Mouse (Mus musculus) c-Kit-negative CD71-positive TER-119-positive erythroid progenitor cells, embryonic 14.5 days (primary cell): ENCODE data around the gene Gpc5.

Experiments
- DNase-seq: peaks from one replicate; pipeline ENCODE4 v3.0.0-alpha.2; 2013; ENCODE audit warnings: low read depth, low spot score

Gene Gpc5

DNA sequence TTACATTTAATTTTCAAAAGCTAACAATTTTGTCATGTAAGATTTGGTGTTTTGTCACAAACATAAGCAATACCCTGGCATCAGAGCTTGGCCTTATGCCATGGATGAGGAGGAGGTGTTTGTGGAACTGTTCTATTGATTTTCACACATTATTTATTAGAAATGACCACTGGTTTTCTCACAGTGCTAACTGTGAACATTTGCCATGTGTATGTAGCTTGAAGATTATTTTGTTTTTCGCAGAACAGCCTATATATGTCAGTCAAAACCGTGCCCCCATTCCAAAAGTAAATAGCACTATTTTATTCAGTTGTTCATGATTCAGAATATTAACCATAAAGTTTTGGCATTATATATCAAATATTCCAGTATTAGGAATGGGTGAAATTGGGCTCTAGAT, 1216.5 kb downstream of the Gpc5 start:
- no peak for DNase-seq

DNA sequence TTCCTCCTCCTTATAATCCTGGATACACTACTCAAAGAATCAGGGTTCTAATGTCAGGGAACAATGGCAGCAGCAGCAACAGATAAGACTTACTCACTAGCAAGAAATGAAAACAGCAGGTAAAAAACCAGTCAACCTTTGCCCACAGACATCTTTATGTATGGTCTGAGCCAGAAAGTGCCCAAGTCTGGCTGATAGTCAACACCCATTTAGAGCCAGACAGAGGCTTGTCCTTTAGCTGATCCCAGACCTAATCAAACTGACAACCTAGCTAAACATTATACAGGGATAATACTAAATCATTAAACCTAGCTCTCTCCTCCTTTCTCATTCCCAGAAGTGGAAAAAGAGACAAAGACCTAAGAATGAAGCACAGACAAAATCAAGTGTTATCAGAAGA, 1225.5 kb downstream of the Gpc5 start:
- no peak for DNase-seq

DNA sequence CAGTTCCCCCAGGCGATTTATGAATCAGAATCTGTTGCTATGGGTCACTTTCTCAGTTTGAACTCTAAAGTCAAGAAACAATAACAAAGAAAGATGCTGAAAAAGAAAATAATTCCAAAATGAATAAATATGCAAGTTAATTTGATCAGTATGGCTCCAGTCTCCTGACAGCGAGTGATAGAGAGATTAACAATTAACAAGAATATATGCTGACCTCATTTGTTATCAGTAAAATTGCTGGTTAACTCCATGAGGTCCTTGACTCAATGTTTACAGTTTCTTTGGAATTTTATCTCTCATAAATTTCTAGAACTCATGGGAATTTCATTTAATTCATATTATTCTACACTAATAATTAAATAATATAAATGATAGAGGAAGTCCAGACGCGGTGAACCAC, 1244.2 kb downstream of the Gpc5 start:
- DNase-seq: no peak

DNA sequence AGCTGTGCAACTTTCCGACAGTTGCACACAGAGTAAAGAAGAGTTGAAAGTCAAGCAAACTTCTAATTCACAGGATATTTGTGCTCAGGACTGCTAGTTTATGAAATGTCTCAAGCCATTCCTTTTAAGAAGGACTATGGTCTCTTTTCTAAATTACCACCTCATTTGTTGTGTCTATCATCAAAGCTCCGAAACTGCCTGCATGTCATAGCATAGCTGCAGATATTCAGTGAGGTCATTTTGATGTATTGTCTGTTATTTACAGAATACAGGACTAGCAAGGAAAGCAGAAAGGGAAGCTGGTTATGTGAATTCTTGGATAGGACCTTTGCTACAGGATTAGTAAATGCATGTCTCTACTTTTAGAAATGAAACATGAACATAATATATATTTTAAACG, 1246.4 kb downstream of the Gpc5 start:
- DNase-seq: no peak

DNA sequence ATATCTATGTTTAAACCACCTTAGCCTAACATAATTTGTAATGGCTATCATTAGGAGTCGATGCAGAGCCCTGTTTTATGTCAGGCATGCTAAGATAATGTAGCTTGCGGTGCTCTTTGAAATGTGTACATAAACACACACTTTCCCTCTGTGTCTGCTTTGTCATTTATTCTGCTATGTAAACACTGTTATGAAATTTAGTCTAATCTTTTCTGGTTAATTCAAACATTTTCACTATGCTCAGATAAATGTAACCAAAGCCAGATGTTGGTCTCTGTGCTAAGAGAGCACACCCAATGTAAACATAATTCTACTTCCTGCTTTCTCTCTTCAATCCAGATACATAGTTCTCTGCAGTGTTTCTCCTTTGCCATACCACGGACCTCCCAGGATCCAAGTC, 1256.5 kb downstream of the Gpc5 start:
- DNase-seq: no peak

DNA sequence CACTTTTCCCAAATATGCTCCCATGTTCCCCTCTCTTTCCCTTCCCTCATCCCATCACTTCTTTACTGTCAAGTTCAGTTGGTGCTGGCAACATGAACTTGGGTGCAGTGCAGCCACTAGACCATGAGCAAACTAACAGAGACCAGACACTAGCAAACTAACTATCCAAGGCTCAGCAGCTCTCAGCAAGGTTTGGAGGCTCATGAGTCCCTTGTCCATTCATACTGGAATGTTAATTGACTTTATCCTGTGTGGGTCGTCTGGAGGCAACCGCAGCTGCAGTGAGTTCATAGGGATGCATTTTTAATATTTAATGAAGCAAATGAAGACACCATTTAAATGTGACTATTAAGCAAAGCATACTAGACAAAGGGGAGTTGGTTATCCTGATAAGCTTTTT, 1292.6 kb downstream of the Gpc5 start:
- DNase-seq: no peak

DNA sequence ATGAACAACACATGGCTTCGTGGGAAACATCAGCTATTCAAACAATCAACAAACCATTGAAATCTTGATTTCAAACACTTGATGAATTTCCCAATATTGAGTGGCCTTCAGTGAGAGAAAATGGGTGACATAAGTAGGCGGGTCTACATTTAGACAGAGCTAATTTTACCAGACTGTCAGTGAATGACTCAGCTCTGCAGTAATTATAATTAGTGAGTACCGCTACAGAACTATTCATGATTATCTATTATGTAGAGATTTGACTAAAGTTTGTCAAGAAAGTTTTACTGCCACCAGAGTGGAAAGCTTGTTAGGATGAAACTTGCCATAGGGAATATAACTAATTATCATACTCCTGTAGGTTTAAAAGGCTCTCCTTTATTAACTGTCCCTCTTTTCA, 1323.5 kb downstream of the Gpc5 start:
- DNase-seq: no peak

DNA sequence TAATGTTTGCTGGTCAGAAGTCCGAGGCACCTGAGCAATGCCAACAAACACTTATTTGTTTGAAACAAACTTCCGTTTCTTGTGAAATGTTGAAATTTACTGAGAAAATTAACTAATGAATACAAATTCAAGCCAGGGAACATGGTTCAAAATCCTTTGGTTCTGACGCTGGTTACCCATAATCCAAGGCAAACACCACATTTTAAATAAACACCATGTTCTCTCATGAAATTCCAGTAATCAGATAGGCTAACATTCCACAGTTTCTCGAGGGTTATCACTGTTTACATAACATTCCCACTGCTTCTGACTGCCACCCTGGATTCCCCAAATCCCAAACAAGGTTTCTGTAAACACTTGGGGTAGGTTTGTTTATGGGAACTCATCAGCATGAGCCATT, 1356.2 kb downstream of the Gpc5 start:
- DNase-seq: no peak

DNA sequence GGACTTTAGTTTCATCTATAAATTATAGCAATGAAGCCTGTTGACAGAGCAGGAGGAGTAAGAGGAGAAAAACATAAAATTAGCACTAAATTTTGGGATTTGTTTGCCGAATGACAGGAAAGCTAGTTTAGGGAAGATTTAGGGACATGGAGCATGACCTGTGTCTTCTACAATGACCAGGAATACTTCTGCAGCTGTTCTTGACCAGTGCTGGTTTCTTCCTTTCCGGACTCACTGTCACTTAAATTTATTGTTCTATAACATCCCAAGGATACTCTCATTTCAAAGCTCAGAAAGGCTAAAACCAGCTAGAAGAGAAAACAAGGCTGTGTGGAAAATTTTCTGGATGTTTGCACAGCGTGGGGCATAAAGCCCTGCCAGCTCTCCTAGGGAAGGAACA, 1361.3 kb downstream of the Gpc5 start:
- no peak for DNase-seq

DNA sequence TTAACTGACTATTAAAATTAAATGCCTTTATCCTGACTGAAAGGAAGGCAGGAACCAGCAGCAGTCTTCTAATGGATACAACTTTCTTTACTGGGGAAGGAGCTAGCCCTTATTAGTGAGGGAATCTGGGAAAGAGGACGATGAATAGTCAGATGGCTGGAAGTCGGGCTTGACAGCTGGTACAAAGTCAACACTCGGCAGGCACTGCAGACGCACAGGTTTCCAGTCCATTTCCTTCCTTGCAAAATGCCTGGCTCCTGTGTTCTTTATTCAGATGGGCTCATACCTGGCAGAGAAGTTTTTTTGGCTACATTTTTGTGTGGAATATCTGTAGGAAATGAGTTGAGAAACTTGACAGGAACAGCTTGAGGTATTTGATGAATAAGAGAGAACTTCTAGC, 1364.2 kb downstream of the Gpc5 start:
- no peak for DNase-seq

DNA sequence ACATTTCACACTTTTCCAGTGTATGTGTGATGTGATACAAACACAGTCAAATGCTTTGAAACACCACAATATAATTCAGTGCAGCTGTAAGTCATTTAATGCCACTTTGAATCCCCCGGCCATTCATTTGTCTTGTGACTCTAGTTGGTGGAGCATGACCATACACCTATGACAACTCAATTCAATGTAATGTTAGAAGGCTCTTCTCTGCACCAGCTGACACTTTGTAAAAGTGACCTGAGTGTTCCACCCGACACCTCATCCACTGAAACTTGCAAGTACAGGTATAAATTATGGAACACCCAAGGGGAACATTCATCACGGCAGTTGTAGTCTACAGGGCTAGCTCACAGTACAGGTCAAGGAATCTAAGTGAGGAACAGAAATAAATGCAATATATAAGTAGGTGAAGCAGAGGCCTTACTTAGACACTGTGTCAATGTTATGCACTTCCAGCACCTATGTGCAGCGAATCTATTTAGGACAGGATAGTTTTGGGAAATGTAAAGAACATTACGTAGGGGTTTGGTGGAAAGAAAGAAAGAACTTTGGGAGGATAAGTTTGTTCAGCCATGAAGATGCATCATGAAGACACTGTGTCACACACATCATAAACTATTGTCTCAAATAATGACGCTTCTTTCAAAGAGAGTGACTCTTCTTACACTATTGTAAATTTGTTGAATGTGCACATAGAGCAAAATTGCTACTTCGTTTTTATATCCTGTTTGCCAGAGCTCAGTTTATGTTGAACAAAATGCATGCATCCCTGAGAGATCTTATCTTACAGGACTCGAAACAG, 1381.6 kb downstream of the Gpc5 start:
- DNase-seq: no peak

DNA sequence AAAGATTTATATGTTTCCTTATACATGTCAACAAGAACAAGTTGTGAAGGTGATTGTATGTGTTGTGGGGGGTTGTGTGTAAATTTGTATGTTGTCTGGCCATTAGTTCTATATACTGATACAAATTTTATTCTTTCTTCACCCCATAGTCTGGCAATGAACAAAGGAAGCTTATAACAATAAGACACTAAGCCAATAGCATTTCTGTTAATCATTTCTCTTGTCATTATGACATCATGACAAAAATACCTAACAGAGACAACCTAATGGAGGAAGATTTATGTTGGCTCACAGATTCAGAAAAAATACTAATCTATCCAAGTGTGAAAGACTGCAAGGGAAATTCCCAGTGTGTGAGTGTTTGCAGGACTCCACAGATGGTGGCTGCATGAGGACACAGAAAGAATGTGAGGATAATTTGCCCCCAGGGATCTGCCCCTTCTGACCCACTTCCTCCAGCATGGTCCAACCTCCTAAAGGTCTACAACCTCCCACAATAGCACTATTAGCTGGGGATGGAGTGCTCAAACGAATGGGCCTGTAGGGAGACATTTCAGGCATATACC, 1402.4 kb downstream of the Gpc5 start:
- no peak for DNase-seq

DNA sequence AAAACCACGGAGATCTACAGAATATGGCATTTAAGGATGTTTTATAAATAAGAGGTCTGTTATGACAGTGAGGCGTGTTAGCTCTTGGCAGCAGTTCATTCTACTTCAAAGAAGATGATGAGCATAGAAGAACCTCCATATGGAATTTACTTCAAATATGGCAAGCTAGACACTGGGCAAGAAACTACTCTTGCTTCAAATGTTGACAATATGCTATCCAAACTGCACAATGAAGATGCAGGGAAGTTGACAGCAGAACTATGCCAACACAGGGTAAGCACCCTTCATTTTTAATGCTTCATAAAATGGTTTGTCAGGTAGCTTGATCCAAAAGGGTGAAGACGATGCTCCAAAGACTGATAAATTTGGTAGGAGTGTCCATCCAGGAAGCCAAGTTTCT, 1446.2 kb downstream of the Gpc5 start:
- no peak for DNase-seq

DNA sequence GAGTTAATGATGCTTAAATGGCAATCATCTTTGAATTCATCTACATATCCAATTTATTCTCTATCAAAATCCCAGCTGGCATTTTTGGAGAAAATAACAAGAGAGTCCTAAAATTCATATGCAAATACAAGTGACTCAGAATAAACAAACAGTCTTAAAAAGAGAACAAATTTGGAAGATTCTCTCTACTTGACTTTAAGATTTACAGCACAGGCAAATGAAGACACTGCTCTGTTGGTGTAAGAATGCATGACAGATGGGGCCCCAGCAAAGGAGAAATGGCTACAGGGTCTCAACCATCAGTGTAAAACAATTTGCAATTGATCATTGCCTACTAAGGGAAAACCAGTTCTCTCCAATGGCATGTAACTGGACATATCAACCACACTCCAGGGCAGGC, 1451.7 kb downstream of the Gpc5 start:
- no peak for DNase-seq

DNA sequence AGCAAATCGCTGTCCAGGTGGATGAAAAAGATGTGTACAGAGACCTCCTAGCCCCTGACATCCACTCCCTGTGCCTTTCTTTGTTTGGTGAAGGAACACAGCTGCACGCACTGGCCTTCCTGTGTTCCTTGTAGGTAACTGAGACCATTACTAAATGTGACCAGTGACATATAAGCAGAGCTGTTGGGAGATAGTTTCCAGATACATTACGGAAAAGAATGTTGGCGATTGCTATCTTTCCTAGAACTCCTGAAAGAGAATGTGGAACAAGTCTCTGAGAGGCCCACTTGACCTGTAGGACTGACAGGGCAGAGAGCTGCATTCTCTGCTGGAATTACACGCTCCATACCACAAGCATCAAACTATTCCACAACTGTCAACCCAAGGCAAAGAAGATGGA, 1459.4 kb downstream of the Gpc5 start:
- DNase-seq: no peak

DNA sequence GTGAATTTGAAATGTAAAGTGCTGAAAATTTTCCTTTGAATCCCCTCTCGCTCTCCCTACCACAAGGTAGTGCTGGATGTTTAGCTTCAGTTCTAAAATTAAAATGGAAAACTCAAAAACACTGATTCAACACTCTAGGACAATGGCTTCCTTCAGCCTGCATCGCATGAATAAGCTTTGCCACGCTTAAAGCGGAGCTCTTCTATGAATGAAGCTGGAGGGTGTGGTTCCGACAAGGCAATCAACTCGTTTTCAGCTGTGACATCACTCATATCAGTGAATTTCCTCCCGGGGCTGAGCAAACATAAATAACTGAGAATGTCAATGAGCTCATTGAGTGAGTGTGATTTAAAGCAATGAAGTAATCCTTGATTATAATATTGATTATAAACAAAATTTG, 1461.3 kb downstream of the Gpc5 start:
- no peak for DNase-seq

DNA sequence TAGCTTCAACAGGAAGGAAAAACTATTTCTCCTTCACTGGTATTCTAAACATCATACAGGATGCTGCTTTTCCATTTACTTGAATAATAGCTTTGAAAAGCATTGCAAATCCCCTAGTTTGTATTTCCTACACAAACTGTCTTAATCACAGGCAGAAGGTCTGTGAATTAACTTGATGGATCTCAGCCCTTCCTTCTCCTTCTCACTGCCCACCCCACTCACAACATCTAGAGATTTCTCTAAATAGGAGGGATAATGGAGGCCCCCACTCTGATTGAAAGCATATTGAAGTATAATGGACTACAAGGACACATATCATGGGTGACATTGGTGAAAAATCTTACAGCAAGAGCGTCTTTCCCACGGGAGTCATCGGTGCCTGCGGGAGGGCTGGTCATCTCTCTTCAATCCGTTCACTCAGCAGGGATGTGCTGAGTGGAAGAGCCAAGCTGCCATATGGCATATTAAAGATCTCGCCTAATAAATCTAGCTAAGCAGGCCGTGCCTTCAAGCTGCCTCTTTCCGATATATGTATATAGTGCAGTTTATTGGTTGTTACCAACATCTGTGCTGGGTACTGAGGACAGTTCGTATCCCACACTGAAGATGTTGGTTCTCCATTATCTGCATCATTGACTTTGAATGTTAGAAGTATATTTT, 1466.3 kb downstream of the Gpc5 start:
- no peak for DNase-seq

DNA sequence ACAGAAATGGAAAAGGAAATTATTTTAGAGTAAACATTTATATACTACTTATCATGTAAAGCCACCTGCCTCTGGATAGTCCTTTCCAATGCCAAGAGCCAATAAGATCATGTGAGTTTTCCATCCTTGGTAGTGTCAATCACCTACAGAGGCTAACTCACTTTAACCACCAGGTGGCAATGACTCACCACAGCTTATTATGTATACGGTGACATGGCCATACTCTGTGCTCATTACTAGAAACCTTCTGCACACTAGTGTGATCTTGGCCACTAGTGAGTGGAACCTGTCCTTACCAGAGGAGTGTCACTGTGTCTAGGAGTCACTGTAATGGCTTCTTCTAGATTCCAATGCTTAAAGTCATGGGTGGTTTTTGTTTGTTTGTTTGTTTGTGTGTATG, 1468.0 kb downstream of the Gpc5 start:
- DNase-seq: no peak
